Mouse (Mus musculus) cerebellum, adult 2 months (tissue): ENCODE results near the gene Sla2.

Experiments
- CTCF ChIP-seq: fragments of 200-500 bp; IDR thresholded peaks from 2 replicates; pipeline ENCODE4 v1.5.1; 2011; ENCODE audit warnings: low read depth, mild to moderate bottlenecking, control low read depth, low read length, moderate library complexity, borderline replicate concordance; ENCODE audit not compliant: insufficient read depth
- POLR2A ChIP-seq: fragments of 200-500 bp; IDR thresholded peaks from 2 replicates; pipeline ENCODE4 v1.6.1; 2011; ENCODE audit warnings: low read length, control low read depth, borderline replicate concordance; ENCODE audit not compliant: insufficient read depth

DNA sequence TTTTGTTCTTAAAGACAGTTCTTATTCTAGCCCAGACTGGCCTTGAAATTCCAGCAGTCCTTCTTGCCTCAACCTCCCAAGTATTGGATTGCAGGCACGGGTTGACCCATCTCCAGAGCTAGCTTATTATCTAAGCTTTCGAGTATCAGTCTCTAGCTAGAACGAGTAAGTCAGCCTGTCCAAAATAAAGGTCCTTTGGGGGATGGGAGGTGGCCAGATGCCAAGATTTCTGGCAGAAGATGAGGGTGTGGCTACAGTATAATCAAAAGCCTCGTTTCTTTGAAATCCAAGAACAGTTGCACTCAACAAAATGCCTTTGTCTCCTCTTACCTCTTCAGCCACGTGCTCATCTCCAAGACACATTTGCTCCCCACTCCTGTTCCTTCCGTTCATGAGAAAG, 16.5 kb downstream of the Sla2 start:
- TF ChIP-seq CTCF = no peak
- TF ChIP-seq POLR2A = no peak
